In the genomic region with DNA sequence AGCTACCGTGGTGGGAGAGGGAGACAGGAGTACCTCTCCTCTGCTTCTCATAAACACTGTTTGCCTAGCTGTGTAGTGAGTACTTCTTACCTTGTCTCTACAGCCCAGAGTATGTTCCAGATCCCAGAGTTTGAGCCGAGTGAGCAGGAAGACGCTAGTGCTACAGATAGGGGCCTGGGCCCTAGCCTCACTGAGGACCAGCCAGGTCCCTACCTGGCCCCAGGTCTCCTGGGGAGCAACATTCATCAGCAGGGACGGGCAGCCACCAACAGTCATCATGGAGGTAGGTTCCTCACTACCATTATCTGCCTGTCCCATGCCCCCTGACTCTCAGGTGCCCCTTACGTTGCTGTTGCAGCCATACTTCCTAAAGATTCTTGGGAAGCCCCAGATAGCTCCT, we compare ENCODE assay signal across 8 mouse cellular contexts. TPM values are rescaled to one million over a fixed set of nuclear protein-coding genes. Genes with fewer than 3 reads are reported as not detected.
DNase-seq lines count a peak whose midpoint lies in the region; ATAC-seq and TF ChIP-seq lines count a peak whose summit lies in the region.

No protein-coding gene starts in this region.

- ATAC-seq in heart, embryonic 12.5 days (ENCODE audit: insufficient number of reproducible peaks, low FRiP score): no peak
- peak; percentile 1; the same call in 1 of the 2 replicates for ATAC-seq in forebrain, embryonic 12.5 days (ENCODE audit: low FRiP score)
- peak; percentile 9; the same call in 1 of the 2 replicates for ATAC-seq in liver, embryonic 14.5 days (ENCODE audit: insufficient read depth)
- no peak for ATAC-seq in megakaryocyte-erythroid progenitor cell, adult 5-6 weeks (replicated peaks; ENCODE audit: low FRiP score, low TSS enrichment, poor library complexity, severe bottlenecking)

- DNase-seq in heart, postnatal 14 days: no peak
- no peak for DNase-seq in CH12.LX (ENCODE audit: extremely low read depth)
- no peak for DNase-seq in liver, embryonic 14.5 days (ENCODE audit: low read depth in 3 of 3, low spot score in 3 of 3)
- no peak for DNase-seq in thymus, postnatal 25 days
- DNase-seq in adrenal gland, postnatal 10 days: no peak

- H3K27me3 ChIP-seq in heart, embryonic 12.5 days (replicated peaks): peaks cover 6% of the 10 kb centered on the region
- no peaks in the 10 kb centered on the region for H3K27me3 ChIP-seq in CH12.LX (replicated peaks)
- H3K27me3 ChIP-seq in forebrain, embryonic 12.5 days: no peaks in the 10 kb centered on the region
- H3K27me3 ChIP-seq in liver, embryonic 14.5 days (ENCODE audit: control insufficient read depth, insufficient read depth, low read length): no peaks in the 10 kb centered on the region

- no peak for TF ChIP-seq POLR2A in CH12.LX (IDR thresholded peaks at IDR 0.05; ENCODE audit: low read depth, low read length)

- H3K9ac ChIP-seq in heart, embryonic 12.5 days: peak overlapping the region; percentile 89
- peak overlapping the region; percentile 81 for H3K9ac ChIP-seq in CH12.LX (ENCODE audit: insufficient read depth, low read depth)
- peak overlapping the region; percentile 91 for H3K9ac ChIP-seq in forebrain, embryonic 12.5 days
- H3K9ac ChIP-seq in liver, embryonic 14.5 days (replicated peaks): peak overlapping the region; percentile 49

- intact Hi-C loops in heart, postnatal 14 days (cut with DNase I): no loop called here

- H3K79me2 ChIP-seq in CH12.LX (replicated peaks; ENCODE audit: control insufficient read depth, extremely low read depth, insufficient read depth, poor library complexity, severe bottlenecking): no peaks in the 10 kb centered on the region

- peaks cover 15% of the 10 kb centered on the region for H3K36me3 ChIP-seq in heart, embryonic 12.5 days
- peaks cover 0 to 32% of the 10 kb centered on the region in 2 experiments for H3K36me3 ChIP-seq in CH12.LX (replicated peaks in 1 of 2; ENCODE audit: control insufficient read depth in 1 of 2, insufficient read depth in 1 of 2, low read length in 1 of 2)
- 0 out of 2 replicates have a peak, but pooled peaks cover 11% of the 10 kb centered on the region for H3K36me3 ChIP-seq in forebrain, embryonic 12.5 days (replicated peaks)
- no peaks in the 10 kb centered on the region for H3K36me3 ChIP-seq in liver, embryonic 14.5 days (replicated peaks; ENCODE audit: control insufficient read depth, insufficient read depth, low read depth)

- TF ChIP-seq EP300 in CH12.LX (IDR thresholded peaks at IDR 0.05; ENCODE audit: low read length): no peak
- no peak for TF ChIP-seq EP300 in liver, embryonic 14.5 days (IDR thresholded peaks at IDR 0.05; ENCODE audit: low read depth)

- H3K4me3 ChIP-seq in heart, embryonic 12.5 days: peak overlapping the region; percentile 80
- peak overlapping the region; percentile 41 to 77 (median 59) for H3K4me3 ChIP-seq in CH12.LX (replicated peaks in 1 of 3; ENCODE audit: low read depth in 2 of 3, low read length in 2 of 3, poor library complexity in 1 of 3)
- H3K4me3 ChIP-seq in forebrain, embryonic 12.5 days (replicated peaks): peak overlapping the region; percentile 83
- H3K4me3 ChIP-seq in liver, embryonic 14.5 days (ENCODE audit: insufficient read depth in 1 of 2, low read depth in 2 of 2, low read length in 2 of 2): peak overlapping the region; percentile 66 to 77

- H3K4me1 ChIP-seq in heart, embryonic 12.5 days (replicated peaks): peaks cover 23% of the 10 kb centered on the region
- peaks cover 6 to 25% of the 10 kb centered on the region in 2 experiments for H3K4me1 ChIP-seq in CH12.LX (ENCODE audit: control insufficient read depth in 1 of 2, insufficient read depth in 2 of 2)
- peaks cover 32% of the 10 kb centered on the region for H3K4me1 ChIP-seq in forebrain, embryonic 12.5 days
- H3K4me1 ChIP-seq in liver, embryonic 14.5 days (replicated peaks; ENCODE audit: control insufficient read depth in 2 of 2, insufficient read depth in 2 of 2, low read length in 1 of 2): peaks cover 3 to 8% of the 10 kb centered on the region in 2 experiments

- TF ChIP-seq CTCF in CH12.LX (conservative IDR thresholded peaks at IDR 0.05 in 1 of 2, IDR thresholded peaks at IDR 0.05 in 1 of 2; ENCODE audit: low read depth in 2 of 2, low read length in 2 of 2): no peak
- no peak for TF ChIP-seq CTCF in liver, embryonic 14.5 days (IDR thresholded peaks at IDR 0.05; ENCODE audit: low read depth)

- dilution Hi-C loops in CH12.LX (cut with MboI; ENCODE audit: extremely low pct_ligation_motif_present, extremely low pct_unique_long_range_greater_than_20kb, low sequenced_read_pairs): no loop called here

- 30% methylated on average over 5 of the region's 5 CpGs for WGBS in heart, embryonic 12.5 days
- 24% methylated on average over 5 of the region's 5 CpGs for WGBS in forebrain, embryonic 12.5 days
- WGBS in liver, embryonic 14.5 days (ENCODE audit: insufficient replicate concordance): 23% methylated on average over 5 of the region's 5 CpGs

- no peak for TF ChIP-seq RAD21 in CH12.LX (IDR thresholded peaks at IDR 0.05; ENCODE audit: low read depth, low read length)

- no peaks in the 10 kb centered on the region for H3K9me3 ChIP-seq in heart, embryonic 12.5 days (replicated peaks)
- H3K9me3 ChIP-seq in CH12.LX (replicated peaks; ENCODE audit: low read length): no peaks in the 10 kb centered on the region
- H3K9me3 ChIP-seq in forebrain, embryonic 12.5 days: no peaks in the 10 kb centered on the region
- H3K9me3 ChIP-seq in liver, embryonic 14.5 days (ENCODE audit: control insufficient read depth, low read length): no peaks in the 10 kb centered on the region

- H3K27ac ChIP-seq in heart, embryonic 12.5 days (ENCODE audit: poor library complexity, severe bottlenecking): peak overlapping the region; percentile 60
- peak overlapping the region; percentile 13; the same call in 1 of the 2 replicates for H3K27ac ChIP-seq in CH12.LX (ENCODE audit: insufficient read depth, low read depth)
- H3K27ac ChIP-seq in forebrain, embryonic 12.5 days: peak overlapping the region; percentile 95
- H3K27ac ChIP-seq in liver, embryonic 14.5 days: no peak overlapping the region; the same call in 1 of the 2 replicates

- in situ Hi-C loops in CH12.LX (cut with MboI; ENCODE audit: low pct_ligation_motif_present, low pct_unique_long_range_greater_than_20kb, low sequenced_read_pairs): no loop called here

- H3K4me2 ChIP-seq in heart, embryonic 12.5 days: peak overlapping the region; percentile 98
- H3K4me2 ChIP-seq in CH12.LX (ENCODE audit: insufficient read depth, low read depth, poor library complexity, severe bottlenecking): peak overlapping the region; percentile 85
- peak overlapping the region; percentile 99 for H3K4me2 ChIP-seq in forebrain, embryonic 12.5 days
- H3K4me2 ChIP-seq in liver, embryonic 14.5 days (ENCODE audit: low read depth): peak overlapping the region; percentile 89

RNA-seq across cellular contexts. Expression of gene Gpr137, which starts 0.5 kb away (rescaled TPM):
- polyA plus RNA-seq in heart, embryonic 12.5 days (2016; fragmentation: Nextera tagmentation; extraction: Ambion mirVana): 21.0 and 23.7 TPM in 2 replicates
- 10 to 100 TPM; 34.1 to 40.0 TPM for total RNA-seq in heart, postnatal 14 days (2021)
- total RNA-seq in CH12.LX (2012; rRNA removed) (14.1 and 18.1 TPM in 2 replicates), CH12.LX (2014; rRNA removed) (8.8 and 9.0 TPM in 2 replicates)
- polyA plus RNA-seq in CH12.LX (2012; ENCODE audit: insufficient read length, low read depth): 14.0 and 14.4 TPM in 2 replicates
- polyA plus RNA-seq in forebrain, embryonic 12.5 days (2016; fragmentation: Nextera tagmentation; extraction: Ambion mirVana): 30.9 and 33.1 TPM in 2 replicates
- polyA plus RNA-seq in liver, embryonic 14.5 days (2012; rRNA removed): 5.5 and 8.8 TPM in 2 replicates
- 4.4 and 4.5 TPM in 2 replicates for polyA plus RNA-seq in liver, embryonic 14.5 days (2014; fragmentation: Nextera tagmentation; extraction: Ambion mirVana)
- 8.0 and 16.1 TPM in 2 replicates for total RNA-seq in megakaryocyte-erythroid progenitor cell, adult 5-6 weeks (2014; fragmentation: Nextera tagmentation)
- total RNA-seq in megakaryocyte-erythroid progenitor cell, adult 5-6 weeks (2017): 7.0 and 15.7 TPM in 2 replicates
- 10 to 100 TPM; 33.8 to 42.3 TPM for total RNA-seq in adrenal gland, postnatal 10 days (2021)

RNA-seq across cellular contexts. Expression of gene Bad, which starts 1.1 kb away (rescaled TPM):
- 53.4 and 54.5 TPM in 2 replicates for polyA plus RNA-seq in heart, embryonic 12.5 days (2016; fragmentation: Nextera tagmentation; extraction: Ambion mirVana)
- total RNA-seq in heart, postnatal 14 days (2021): 10 to 100 TPM; 28.6 to 29.9 TPM
- total RNA-seq in CH12.LX (2012; rRNA removed): 37.8 and 38.0 TPM in 2 replicates
- total RNA-seq in CH12.LX (2014; rRNA removed): 27.7 and 28.5 TPM in 2 replicates
- polyA plus RNA-seq in CH12.LX (2012; ENCODE audit: insufficient read length, low read depth): 33.3 and 39.6 TPM in 2 replicates
- polyA plus RNA-seq in forebrain, embryonic 12.5 days (2016; fragmentation: Nextera tagmentation; extraction: Ambion mirVana): 62.4 and 65.3 TPM in 2 replicates
- polyA plus RNA-seq in liver, embryonic 14.5 days (2012; rRNA removed): 22.3 and 22.8 TPM in 2 replicates
- 25.7 and 27.9 TPM in 2 replicates for polyA plus RNA-seq in liver, embryonic 14.5 days (2014; fragmentation: Nextera tagmentation; extraction: Ambion mirVana)
- 17.5 and 20.6 TPM in 2 replicates for total RNA-seq in megakaryocyte-erythroid progenitor cell, adult 5-6 weeks (2014; fragmentation: Nextera tagmentation)
- 29.0 and 39.2 TPM in 2 replicates for total RNA-seq in megakaryocyte-erythroid progenitor cell, adult 5-6 weeks (2017)
- 10 to 100 TPM; 42.0 to 51.8 TPM for total RNA-seq in adrenal gland, postnatal 10 days (2021)

RNA-seq across cellular contexts. Expression of gene Kcnk4, which starts 8.4 kb away (rescaled TPM):
- polyA plus RNA-seq in heart, embryonic 12.5 days (2016; fragmentation: Nextera tagmentation; extraction: Ambion mirVana): 0.14 and 0.29 TPM in 2 replicates
- total RNA-seq in heart, postnatal 14 days (2021): under 1 TPM in 1 of 2 experiments, not detected in 1; 0.26 TPM
- 0.21 TPM in 1 of 2 replicates, not detected in the other for total RNA-seq in CH12.LX (2012; rRNA removed)
- total RNA-seq in CH12.LX (2014; rRNA removed): not detected in 2 replicates
- 0.80 TPM in 1 of 2 replicates, not detected in the other for polyA plus RNA-seq in CH12.LX (2012; ENCODE audit: insufficient read length, low read depth)
- polyA plus RNA-seq in forebrain, embryonic 12.5 days (2016; fragmentation: Nextera tagmentation; extraction: Ambion mirVana): 0.21 TPM in 1 of 2 replicates, not detected in the other
- polyA plus RNA-seq in liver, embryonic 14.5 days (2012; rRNA removed): not detected in 2 replicates
- 0.05 TPM in 1 of 2 replicates, not detected in the other for polyA plus RNA-seq in liver, embryonic 14.5 days (2014; fragmentation: Nextera tagmentation; extraction: Ambion mirVana)
- not detected in 2 replicates for total RNA-seq in megakaryocyte-erythroid progenitor cell, adult 5-6 weeks (2014; fragmentation: Nextera tagmentation)
- not detected in 2 replicates for total RNA-seq in megakaryocyte-erythroid progenitor cell, adult 5-6 weeks (2017)
- total RNA-seq in adrenal gland, postnatal 10 days (2021): under 1 TPM; 0.30 to 0.73 TPM

RNA-seq across cellular contexts. Expression of gene Catsperz, which starts 17.6 kb away (rescaled TPM):
- 2.2 and 2.3 TPM in 2 replicates for polyA plus RNA-seq in heart, embryonic 12.5 days (2016; fragmentation: Nextera tagmentation; extraction: Ambion mirVana)
- total RNA-seq in heart, postnatal 14 days (2021): not detected
- total RNA-seq in CH12.LX (2012; rRNA removed): not detected in 2 replicates
- total RNA-seq in CH12.LX (2014; rRNA removed): not detected in 2 replicates
- polyA plus RNA-seq in CH12.LX (2012; ENCODE audit: insufficient read length, low read depth): 1.2 TPM in 1 of 2 replicates, not detected in the other
- 0.27 TPM in 1 of 2 replicates, not detected in the other for polyA plus RNA-seq in forebrain, embryonic 12.5 days (2016; fragmentation: Nextera tagmentation; extraction: Ambion mirVana)
- polyA plus RNA-seq in liver, embryonic 14.5 days (2012; rRNA removed): 0.13 and 0.16 TPM in 2 replicates
- 0.28 and 0.37 TPM in 2 replicates for polyA plus RNA-seq in liver, embryonic 14.5 days (2014; fragmentation: Nextera tagmentation; extraction: Ambion mirVana)
- total RNA-seq in megakaryocyte-erythroid progenitor cell, adult 5-6 weeks (2014; fragmentation: Nextera tagmentation): not detected in 2 replicates
- total RNA-seq in megakaryocyte-erythroid progenitor cell, adult 5-6 weeks (2017): not detected in 2 replicates
- total RNA-seq in adrenal gland, postnatal 10 days (2021): 1 to 10 TPM; 1.2 to 1.7 TPM

RNA-seq across cellular contexts. Expression of gene Esrra, which starts 21.2 kb away (rescaled TPM):
- 27.4 and 30.2 TPM in 2 replicates for polyA plus RNA-seq in heart, embryonic 12.5 days (2016; fragmentation: Nextera tagmentation; extraction: Ambion mirVana)
- total RNA-seq in heart, postnatal 14 days (2021): 100 to 1,000 TPM; 128 to 136 TPM
- 23.5 and 28.7 TPM in 2 replicates for total RNA-seq in CH12.LX (2012; rRNA removed)
- 13.4 and 13.6 TPM in 2 replicates for total RNA-seq in CH12.LX (2014; rRNA removed)
- polyA plus RNA-seq in CH12.LX (2012; ENCODE audit: insufficient read length, low read depth): 15.6 and 17.7 TPM in 2 replicates
- 11.4 and 13.0 TPM in 2 replicates for polyA plus RNA-seq in forebrain, embryonic 12.5 days (2016; fragmentation: Nextera tagmentation; extraction: Ambion mirVana)
- 6.2 and 6.6 TPM in 2 replicates for polyA plus RNA-seq in liver, embryonic 14.5 days (2012; rRNA removed)
- polyA plus RNA-seq in liver, embryonic 14.5 days (2014; fragmentation: Nextera tagmentation; extraction: Ambion mirVana): 1.6 and 2.2 TPM in 2 replicates
- total RNA-seq in megakaryocyte-erythroid progenitor cell, adult 5-6 weeks (2014; fragmentation: Nextera tagmentation): 14.1 and 18.9 TPM in 2 replicates
- 10.8 and 18.4 TPM in 2 replicates for total RNA-seq in megakaryocyte-erythroid progenitor cell, adult 5-6 weeks (2017)
- total RNA-seq in adrenal gland, postnatal 10 days (2021): 10 to 100 TPM; 71.0 to 97.4 TPM

Comparison
In these comparisons a context has a peak if more than half of its experiments do, and no peak if none do; other contexts are left out.
1. ATAC-seq: peak in forebrain, embryonic 12.5 days (single experiment) and liver, embryonic 14.5 days (single experiment); none in heart, embryonic 12.5 days (single experiment) and megakaryocyte-erythroid progenitor cell, adult 5-6 weeks (single experiment).
2. Peak in every context shown above with its lines, with median percentiles within 50 percentile points of each other: H3K4me2 ChIP-seq, H3K4me3 ChIP-seq and H3K9ac ChIP-seq.